Mouse (Mus musculus): ENCODE data around the gene Nod1.

GRCm38 (mm10) chr6:54941149-54941548 is 31.3 kb downstream of the Nod1 start:
- no peak for TF ChIP-seq GATA1 (IDR thresholded peaks at IDR 0.05; ENCODE audit: low read length)
- no peak for TF ChIP-seq TAL1 (IDR thresholded peaks at IDR 0.05; ENCODE audit: low read length)
